Mouse (Mus musculus) small intestine, adult 2 months (tissue): Measurements from ENCODE around the gene Ggnbp2.

Experiments
- CTCF ChIP-seq: fragments of 200-500 bp; IDR thresholded peaks from 2 replicates; pipeline ENCODE4 v1.5.1; 2012; ENCODE audit warnings: low read depth, mild to moderate bottlenecking, control low read depth, inconsistent platforms, low read length, moderate library complexity, mixed read lengths; ENCODE audit not compliant: insufficient replicate concordance, insufficient read length; ENCODE audit errors: extremely low read depth
- POLR2A ChIP-seq: fragments of 200-500 bp; IDR thresholded peaks from 2 replicates; pipeline ENCODE4 v1.6.1; 2012; ENCODE audit warnings: low read depth, mild to moderate bottlenecking, control low read depth, inconsistent platforms, low read length, moderate library complexity

- no peak for TF ChIP-seq CTCF
- TF ChIP-seq POLR2A: no peak
Measured at GRCm38 (mm10) chr11:84825261-84825807, 45.3 kb downstream of the Ggnbp2 start.
